Mouse (Mus musculus): ENCODE measurements around the gene Polr1b. TPM values are rescaled to one million over a fixed set of nuclear protein-coding genes. Genes with fewer than 3 reads are reported as not detected.

Gene Polr1b
- total RNA-seq (2021) = 10 to 100 TPM in 1 of 2 experiments, 1 to 10 TPM in 1; 9.0 to 10.0 TPM
- long read RNA-seq, experiment 1, transcript Polr1b-202 (15 exons, 3,998 nt) = major isoform, 11 of 13 reads
- long read RNA-seq, experiment 1, partial matches to known transcripts = 1 of 13 reads
- long read RNA-seq, experiment 1, other reads (novel, unspliced or antisense) = 1 of 13 reads
- long read RNA-seq, experiment 2, transcript Polr1b-202 (15 exons, 3,998 nt) = major isoform, 14 of 16 reads
- long read RNA-seq, experiment 2, partial matches to known transcripts = 2 of 16 reads
- long read RNA-seq, experiment 2, other reads (novel, unspliced or antisense) = 0 of 16 reads

GRCm38 (mm10) chr2:129100784-129101310 is at the start of gene Polr1b:
Gene Polr1b (plus strand): TSS chr2:129100995.
- peak; percentile 92 for DNase-seq
- intact Hi-C loops (cut with DNase I; ENCODE audit: low total_unique reads) = no loop called here

- DNase-seq = no peak
- intact Hi-C loops (cut with DNase I; ENCODE audit: low total_unique reads) = no loop called here
Observed at GRCm38 (mm10) chr2:129052451-129052983, 48.3 kb upstream of the Polr1b start.

- intact Hi-C loops (cut with DNase I; ENCODE audit: low total_unique reads) = no loop called here
- DNase-seq = no peak
Observed at GRCm38 (mm10) chr2:129055741-129056140, 45.1 kb upstream of the Polr1b start.

GRCm38 (mm10) chr2:129056597-129056996 is 44.2 kb upstream of the Polr1b start:
- no peak for DNase-seq
- intact Hi-C loops (cut with DNase I; ENCODE audit: low total_unique reads) = no loop called here

- intact Hi-C loops (cut with DNase I; ENCODE audit: low total_unique reads) = no loop called here
- DNase-seq = no peak
Observed at GRCm38 (mm10) chr2:129057256-129057655, 43.5 kb upstream of the Polr1b start.

GRCm38 (mm10) chr2:129057920-129058361 is 42.9 kb upstream of the Polr1b start:
- no peak for DNase-seq
- intact Hi-C loops (cut with DNase I; ENCODE audit: low total_unique reads) = no loop called here

- intact Hi-C loops (cut with DNase I; ENCODE audit: low total_unique reads) = no loop called here
- no peak for DNase-seq
Observed at GRCm38 (mm10) chr2:129061456-129062059, 39.2 kb upstream of the Polr1b start.

- intact Hi-C loops (cut with DNase I; ENCODE audit: low total_unique reads) = no loop called here
- peak; percentile 77 for DNase-seq
Observed at GRCm38 (mm10) chr2:129065437-129066282, 35.1 kb upstream of the Polr1b start, which contains the start of gene Ttl. Gene Ttl (plus strand): TSS chr2:129065942.

GRCm38 (mm10) chr2:129066326-129066725 is 34.5 kb upstream of the Polr1b start:
- intact Hi-C loops (cut with DNase I; ENCODE audit: low total_unique reads) = no loop called here
- DNase-seq = peak; percentile 55

- intact Hi-C loops (cut with DNase I; ENCODE audit: low total_unique reads) = no loop called here
- no peak for DNase-seq
Observed at GRCm38 (mm10) chr2:129070296-129070695, 30.5 kb upstream of the Polr1b start.

- DNase-seq = no peak
- intact Hi-C loops (cut with DNase I; ENCODE audit: low total_unique reads) = no loop called here
Observed at GRCm38 (mm10) chr2:129078313-129078712, 22.5 kb upstream of the Polr1b start.

- no peak for DNase-seq
- intact Hi-C loops (cut with DNase I; ENCODE audit: low total_unique reads) = no loop called here
Observed at GRCm38 (mm10) chr2:129079194-129079593, 21.6 kb upstream of the Polr1b start.

- intact Hi-C loops (cut with DNase I; ENCODE audit: low total_unique reads) = loop anchor here (10.0 kb wide), 1 partner anchor 136 kb away; the partner anchor contains the start of gene Zc3h8
Observed at GRCm38 (mm10) chr2:129081097-129081496, 19.7 kb upstream of the Polr1b start.

GRCm38 (mm10) chr2:129083514-129083913 is 17.3 kb upstream of the Polr1b start:
- intact Hi-C loops (cut with DNase I; ENCODE audit: low total_unique reads) = loop anchor here (10.0 kb wide), 1 partner anchor 139 kb away; the partner anchor contains the start of gene Zc3h8
- no peak for DNase-seq

More at GRCm38 (mm10) chr2:129081097-129081496, 19.7 kb upstream of the Polr1b start:
- DNase-seq = no peak

- intact Hi-C loops (cut with DNase I; ENCODE audit: low total_unique reads) = loop anchor here (10.0 kb wide), 1 partner anchor 140 kb away; the partner anchor contains the start of gene Zc3h8
- no peak for DNase-seq
Observed at GRCm38 (mm10) chr2:129084959-129085358, 15.8 kb upstream of the Polr1b start.

- intact Hi-C loops (cut with DNase I; ENCODE audit: low total_unique reads) = loop anchor here (10.0 kb wide), 1 partner anchor 143 kb away; the partner anchor contains the start of gene Zc3h8
- no peak for DNase-seq
Observed at GRCm38 (mm10) chr2:129087520-129087919, 13.3 kb upstream of the Polr1b start.

- intact Hi-C loops (cut with DNase I; ENCODE audit: low total_unique reads) = no loop called here
- DNase-seq = no peak
Observed at GRCm38 (mm10) chr2:129090370-129090769, 10.4 kb upstream of the Polr1b start.

- intact Hi-C loops (cut with DNase I; ENCODE audit: low total_unique reads) = no loop called here
Observed at GRCm38 (mm10) chr2:129092810-129093209, 8.0 kb upstream of the Polr1b start.

More at GRCm38 (mm10) chr2:129092810-129093209, 8.0 kb upstream of the Polr1b start:
- DNase-seq = peak; percentile 7

Data from gastrocnemius, postnatal 14 days (tissue).